Mouse (Mus musculus) monocyte, adult 2 months (primary cell): ENCODE results near the gene H2-M5.
A peak's percentile ranks its signal among the peaks of the same experiment; 100 is the strongest.
"Not testable (repeated sequence)": the region's sequence is repeated elsewhere in the genome, so short reads cannot be mapped to it uniquely, and the experiment has no call there.

Source experiments
- DNase-seq, 2 experiments: peaks; one replicate each; pipeline ENCODE4 v3.0.0; 2022; ENCODE audit warnings: low spot score in 2 of 2, low read depth in 1 of 2

The H2-M5 gene

GRCm38 (mm10) chr17:36994528-36994927 is 5.2 kb upstream of the H2-M5 start:
- DNase-seq, result no peak

GRCm38 (mm10) chr17:36993770-36994325 is 4.5 kb upstream of the H2-M5 start:
- DNase-seq, result no peak

DNA sequence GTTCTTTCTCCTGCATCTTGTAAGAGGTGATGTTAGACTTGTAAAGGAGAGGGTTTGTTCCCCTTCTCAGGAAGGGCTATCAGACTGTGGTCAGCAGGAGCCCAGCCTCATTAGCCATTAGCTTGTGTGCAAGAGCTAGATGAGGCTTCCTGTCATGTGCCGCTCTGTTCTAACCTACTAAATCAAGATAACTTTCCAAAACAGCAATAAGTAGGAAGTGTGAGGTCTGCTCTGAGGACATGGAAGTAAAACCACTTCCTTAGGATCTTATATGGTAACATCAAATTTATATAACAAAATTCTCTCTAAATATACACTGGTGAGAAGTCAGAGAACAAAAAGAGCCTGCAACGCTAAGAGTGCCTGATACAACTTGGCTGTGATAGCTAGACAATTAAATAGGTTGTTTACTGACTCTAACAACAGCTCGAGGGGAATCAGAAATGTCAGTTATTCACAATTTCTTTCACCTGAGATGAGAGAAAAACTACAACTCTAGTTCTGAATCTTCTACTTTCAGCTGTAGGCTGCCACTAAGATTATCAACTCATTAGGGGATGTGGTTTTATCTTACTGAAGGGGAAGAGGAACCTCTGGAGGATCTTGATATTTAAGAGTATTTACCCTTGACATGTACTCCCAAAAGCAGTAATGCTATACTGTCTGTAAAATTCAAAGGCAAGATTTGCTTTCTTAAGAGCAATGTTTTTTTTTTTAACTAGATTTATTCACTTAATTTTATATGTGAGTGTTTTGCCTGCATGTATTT is 3.2 kb upstream of the H2-M5 start:
- DNase-seq, result no peak

- DNase-seq, result not testable (repeated sequence)
These were observed 1.3 kb upstream of the H2-M5 start for GRCm38 (mm10) chr17:36990630-36991029.

- DNase-seq, result no peak
These were observed 862 bp downstream of the H2-M5 start for GRCm38 (mm10) chr17:36988475-36988874.

GRCm38 (mm10) chr17:36982253-36983155 is 6.8 kb downstream of the H2-M5 start:
- no peak for DNase-seq

DNA sequence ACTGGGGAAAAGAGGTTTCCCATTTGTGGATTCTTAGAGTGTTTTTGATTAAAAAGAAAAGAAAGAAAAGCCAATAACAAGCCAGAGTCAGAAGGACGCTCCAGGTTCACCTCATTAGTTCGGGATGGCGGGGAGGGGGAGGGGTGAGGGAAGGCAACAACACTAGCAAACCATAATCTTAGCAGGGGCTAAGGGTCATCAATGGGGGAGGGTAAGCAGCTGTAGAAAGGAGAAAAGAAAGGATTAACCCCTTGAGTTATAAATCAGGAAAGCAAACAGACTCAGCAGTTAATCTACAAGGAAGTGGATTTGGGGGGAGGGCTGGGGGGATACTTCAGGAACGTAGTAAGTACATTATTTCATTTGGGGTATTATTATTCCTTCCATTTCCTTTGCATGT is 7.5 kb downstream of the H2-M5 start:
- no peak for DNase-seq

DNA sequence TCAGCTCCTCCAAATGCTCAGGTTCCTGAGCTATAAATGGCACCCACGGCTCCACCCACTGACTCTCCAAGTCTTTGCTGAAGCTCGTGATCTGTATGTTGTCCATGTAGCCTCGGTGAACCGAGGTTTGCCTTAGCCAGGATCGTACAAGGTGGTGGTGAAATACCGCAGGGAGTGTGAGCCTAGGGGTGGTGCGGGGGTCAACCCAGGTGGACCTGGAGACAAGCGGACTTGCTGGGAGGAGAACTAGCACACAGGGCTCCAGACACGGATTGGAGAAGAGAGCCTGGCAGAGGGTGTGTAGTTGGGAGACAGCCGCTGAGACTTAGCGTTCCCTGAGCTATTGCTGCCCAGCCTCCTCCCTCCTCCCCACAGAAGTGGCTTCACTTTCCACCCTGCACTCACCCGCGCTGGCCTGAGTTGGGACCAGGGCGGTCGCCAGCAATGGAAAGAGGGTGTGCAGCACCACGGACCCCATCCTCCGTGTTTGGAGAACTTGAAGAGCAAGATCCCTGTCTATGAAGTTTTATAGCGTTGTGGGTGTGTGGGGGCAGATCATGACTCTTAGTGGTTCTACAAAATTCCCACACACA is 8.0 kb downstream of the H2-M5 start, which contains the start of gene 2410137M14Rik:
Gene 2410137M14Rik (minus strand): TSS at position 17 of the 593 bp plus-strand sequence.
- DNase-seq, result no peak

- no peak for DNase-seq
These were observed 16.0 kb downstream of the H2-M5 start for GRCm38 (mm10) chr17:36973271-36973787.

- no peak for DNase-seq
These were observed 16.5 kb downstream of the H2-M5 start for GRCm38 (mm10) chr17:36972791-36973190.

DNA sequence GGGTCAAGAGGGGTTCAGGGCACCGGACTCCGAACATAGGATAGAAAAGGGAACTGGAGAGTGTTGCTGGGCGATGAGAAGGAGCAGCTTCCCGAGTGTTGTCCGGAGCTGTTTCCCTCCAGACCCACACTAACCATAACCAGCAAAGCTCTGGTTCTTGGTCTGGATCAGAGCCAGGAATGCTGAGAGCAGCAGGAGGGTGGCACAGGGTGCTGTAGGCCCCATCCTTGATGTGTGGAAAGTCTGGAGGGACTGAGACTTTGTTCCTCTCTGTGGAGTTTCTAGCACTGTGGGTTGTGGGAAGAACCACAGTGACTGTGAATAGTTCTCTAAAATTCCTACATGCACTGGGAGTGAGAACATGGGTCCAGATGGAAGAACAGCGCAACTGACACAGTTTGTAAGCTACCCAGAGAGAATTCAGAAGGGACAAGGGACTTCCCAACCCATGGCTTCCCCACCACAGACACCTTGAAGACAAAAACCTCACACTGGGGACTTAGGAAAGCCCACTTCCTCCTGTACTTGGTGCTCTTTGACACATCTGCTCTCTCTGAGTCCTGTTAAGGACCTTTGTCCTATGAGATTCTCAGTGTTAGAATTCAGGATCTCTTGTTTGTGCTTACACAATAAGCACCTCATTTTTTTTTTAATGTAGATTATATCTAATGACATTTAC is 18.0 kb downstream of the H2-M5 start:
- no peak for DNase-seq

DNA sequence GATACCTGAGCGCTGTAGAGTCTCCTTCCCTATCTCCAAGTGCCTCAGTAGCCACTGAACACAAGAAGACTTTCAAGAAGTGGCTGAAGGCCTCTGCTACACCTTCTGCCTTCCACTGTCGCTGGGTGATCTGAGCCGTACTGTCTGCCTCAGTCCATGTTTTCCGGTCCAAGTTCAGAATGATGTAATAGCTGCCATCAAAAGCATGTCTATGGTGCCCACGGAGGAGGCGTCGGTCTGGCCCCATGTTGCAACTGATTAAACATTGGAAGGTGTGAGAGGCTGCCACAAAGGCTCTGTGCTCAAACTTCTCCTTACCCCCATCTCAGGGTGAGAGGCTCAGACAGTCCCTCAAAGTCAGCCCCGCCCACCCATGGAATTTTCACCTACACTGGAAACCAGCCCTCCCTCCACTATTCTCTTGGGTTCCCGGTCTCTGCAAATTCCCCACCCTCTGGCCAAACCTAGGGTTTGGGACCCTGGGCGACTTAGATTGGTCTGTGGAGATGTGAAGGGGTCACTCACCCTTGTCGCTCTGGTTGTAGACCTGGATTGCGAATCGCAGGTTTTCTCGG is 18.9 kb downstream of the H2-M5 start:
- DNase-seq, result no peak

- DNase-seq, result no peak
These were observed 22.5 kb downstream of the H2-M5 start for GRCm38 (mm10) chr17:36966875-36967274.

- DNase-seq, result no peak
These were observed 28.2 kb downstream of the H2-M5 start for GRCm38 (mm10) chr17:36961125-36961524.

GRCm38 (mm10) chr17:36958884-36959283 is 30.5 kb downstream of the H2-M5 start:
- DNase-seq, result no peak

DNA sequence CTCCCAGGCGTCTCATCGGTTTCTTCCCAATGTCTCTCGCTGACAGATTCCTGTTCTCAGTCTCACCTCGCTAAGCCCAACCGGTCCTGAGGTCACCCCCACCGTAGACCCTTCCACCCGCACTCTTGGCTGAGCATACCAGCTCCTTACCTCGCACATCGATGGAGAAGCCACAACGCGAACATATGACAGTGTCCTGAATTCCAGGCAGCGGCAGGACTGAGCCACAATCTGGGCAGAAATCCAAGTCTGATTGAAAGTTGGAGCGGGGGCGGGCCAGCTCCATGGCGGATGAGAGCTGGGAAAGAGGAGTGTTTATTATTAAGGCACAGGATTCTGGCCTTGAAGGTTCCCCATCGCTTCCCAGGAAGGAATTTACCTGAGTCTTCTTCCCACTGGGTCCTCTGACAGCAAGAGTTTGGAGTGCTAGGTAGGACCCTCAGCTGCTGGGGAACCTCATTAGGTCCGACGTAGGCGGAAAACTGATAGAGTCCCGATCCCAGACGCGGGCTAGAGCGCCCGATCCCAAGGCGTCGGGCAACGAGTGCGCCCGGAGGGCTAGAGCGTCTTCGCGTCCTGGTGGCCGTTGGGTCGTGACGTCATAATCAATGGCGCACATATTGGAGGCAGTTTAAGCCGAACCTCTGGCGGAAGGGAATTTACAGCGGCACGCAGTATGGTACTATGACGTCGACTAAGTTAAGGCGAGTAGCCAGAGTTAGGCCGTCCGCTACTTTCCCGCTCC is 31.2 kb downstream of the H2-M5 start, which contains the start of the genes Znrd1 and Znrd1as:
Gene Znrd1 (minus strand): TSS at position 561 of the 745 bp plus-strand sequence.
Gene Znrd1as (plus strand): TSS at position 594 of the 745 bp plus-strand sequence.
- peak; percentile 82 to 88 for DNase-seq

GRCm38 (mm10) chr17:36953062-36953461 is 36.3 kb downstream of the H2-M5 start:
- DNase-seq, result no peak

DNA sequence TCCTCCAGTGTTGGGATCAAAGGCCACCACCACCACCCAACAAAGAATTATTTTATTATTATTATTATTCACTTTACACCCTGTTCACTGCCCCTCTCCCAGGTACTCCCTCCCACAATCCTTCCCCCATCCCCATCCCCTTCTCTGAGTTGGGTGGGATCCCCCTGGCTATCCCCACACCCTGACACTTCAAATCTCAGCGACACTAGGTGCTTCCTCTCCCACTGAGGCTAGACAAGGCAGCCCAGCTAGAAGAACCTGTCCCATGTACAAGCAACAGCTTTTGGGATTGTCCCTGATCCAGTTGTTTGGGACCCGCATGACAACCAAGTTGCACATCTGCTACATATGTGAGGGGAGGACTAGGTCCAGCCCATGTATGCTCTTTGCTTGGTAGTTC is 36.7 kb downstream of the H2-M5 start:
- DNase-seq, result no peak
